Mouse (Mus musculus): ENCODE results near the gene Gm16223.

DNA sequence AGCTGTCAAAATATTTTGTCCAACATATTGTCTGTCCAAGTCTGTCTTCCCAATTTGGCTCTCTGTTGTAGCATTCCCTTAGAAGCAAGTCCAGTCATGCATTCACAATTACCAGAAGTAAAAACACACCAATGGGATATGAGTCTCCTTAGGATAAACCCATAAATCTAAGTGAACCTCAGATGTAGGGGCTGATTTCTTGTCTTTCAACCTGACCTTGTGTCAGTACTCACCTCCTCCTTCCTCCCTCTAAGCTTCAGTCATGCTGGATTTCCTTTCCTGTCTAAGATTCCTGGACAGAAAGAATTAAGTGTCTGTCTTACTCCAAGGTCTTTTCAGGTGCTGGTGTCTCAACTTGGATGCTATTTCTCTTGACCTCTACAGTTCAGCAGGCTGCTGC is 57.8 kb downstream of the Gm16223 start:
- TF ChIP-seq POLR2A (IDR thresholded peaks at IDR 0.05; ENCODE audit: low read depth, low read length): no peak
- TF ChIP-seq CTCF (conservative IDR thresholded peaks at IDR 0.05; ENCODE audit: insufficient read depth, insufficient read length, low read depth, low read length): no peak

Data from kidney, adult 2 months (tissue).